Mouse (Mus musculus): Measurements from ENCODE around the gene Xylt1.

- no peak for TF ChIP-seq POLR2A (IDR thresholded peaks at IDR 0.05; ENCODE audit: borderline replicate concordance, extremely low read depth, low read depth, low read length)
- peak; percentile 55; the same call in 1 of the 2 replicates for TF ChIP-seq CTCF (IDR thresholded peaks at IDR 0.05; ENCODE audit: insufficient read depth, low read length)
Measured at GRCm38 (mm10) chr7:117695612-117696011, 314.8 kb downstream of the Xylt1 start.
